Mouse (Mus musculus) heart, embryonic 14.5 days (tissue): Measurements from ENCODE around the gene Gm10447. TPM values are rescaled to one million over a fixed set of nuclear protein-coding genes. Genes with fewer than 3 reads are reported as not detected.

Experiments
- ATAC-seq: fragments of 200-750 bp; cut with Nextera tagmentation; 2 replicates; pipeline ENCODE4 v1.8.0; 2017; ENCODE audit warnings: low read depth, moderate TSS enrichment; ENCODE audit not compliant: insufficient number of reproducible peaks, insufficient read depth, low FRiP score
- H3K27ac ChIP-seq, 2 experiments: fragments of 200-500 bp in 1 of 2; fragments of 300-500 bp in 1 of 2; sonication (generic) in 1 of 2; replicated peaks in 1 of 2; 2 replicates each; pipeline ENCODE4 v1.5.1; 2012 to 2014; ENCODE audit warnings: low read depth in 2 of 2, low read length in 2 of 2, control low read depth in 1 of 2, mild to moderate bottlenecking in 1 of 2, mixed read lengths in 1 of 2; ENCODE audit not compliant: control insufficient read depth in 1 of 2, insufficient read depth in 1 of 2
- H3K27me3 ChIP-seq: fragments of 300-500 bp; sonication (generic); 2 replicates; pipeline ENCODE4 v1.6.1; 2014; ENCODE audit warnings: mild to moderate bottlenecking, low read length, control low read depth; ENCODE audit not compliant: control insufficient read depth, insufficient read depth
- H3K36me3 ChIP-seq: fragments of 300-500 bp; sonication (generic); 2 replicates; pipeline ENCODE4 v1.6.1; 2014; ENCODE audit warnings: mild to moderate bottlenecking, control low read depth, low read length, mixed read lengths; ENCODE audit not compliant: control insufficient read depth, insufficient read depth
- H3K4me1 ChIP-seq, 2 experiments: fragments of 200-500 bp in 1 of 2; fragments of 300-500 bp in 1 of 2; sonication (generic) in 1 of 2; 2 replicates each; pipeline ENCODE4 v1.6.1; 2012 to 2014; ENCODE audit warnings: low read length in 2 of 2, control low read depth in 1 of 2, mixed read lengths in 1 of 2; ENCODE audit not compliant: control insufficient read depth in 2 of 2, insufficient read depth in 2 of 2
- H3K4me2 ChIP-seq: fragments of 300-500 bp; sonication (generic); 2 replicates; pipeline ENCODE4 v1.6.1; 2014; ENCODE audit warnings: mild to moderate bottlenecking, low read length
- H3K4me3 ChIP-seq, 2 experiments: fragments of 200-500 bp in 1 of 2; fragments of 300-500 bp in 1 of 2; sonication (generic) in 1 of 2; 2 replicates each; pipeline ENCODE4 v1.5.1; 2012 to 2014; ENCODE audit warnings: low read length in 2 of 2, mild to moderate bottlenecking in 2 of 2, control low read depth in 1 of 2, low read depth in 1 of 2, moderate library complexity in 1 of 2; ENCODE audit not compliant: control insufficient read depth in 1 of 2, insufficient read depth in 1 of 2
- H3K9ac ChIP-seq: fragments of 300-500 bp; sonication (generic); 2 replicates; pipeline ENCODE4 v1.6.1; 2014; ENCODE audit warnings: mild to moderate bottlenecking, low read length
- H3K9me3 ChIP-seq: fragments of 300-500 bp; sonication (generic); 2 replicates; pipeline ENCODE4 v1.6.1; 2016; ENCODE audit warnings: low read length, control low read depth; ENCODE audit not compliant: control insufficient read depth
- WGBS: fragments of 180-500 bp; shearing (Covaris S2); extraction: QIAGEN DNeasy Blood & Tissue Kit; methylation state at CpG from one replicate; pipeline ENCODE4 v1.1.7; 2014; 5-methylcytosine and 5-hydroxymethylcytosine counted together
- polyA plus RNA-seq: library from polyadenylated mRNA; unstranded; fragments of >200 nt; fragmentation: Nextera tagmentation; extraction: Ambion mirVana; gene quantifications from 2 replicates; pipeline ENCODE4 v1.2.1, GENCODE M21; 2014

Gm10447 gene
- polyA plus RNA-seq, 1 experiment from 2014 or later = 0.16 TPM

DNA sequence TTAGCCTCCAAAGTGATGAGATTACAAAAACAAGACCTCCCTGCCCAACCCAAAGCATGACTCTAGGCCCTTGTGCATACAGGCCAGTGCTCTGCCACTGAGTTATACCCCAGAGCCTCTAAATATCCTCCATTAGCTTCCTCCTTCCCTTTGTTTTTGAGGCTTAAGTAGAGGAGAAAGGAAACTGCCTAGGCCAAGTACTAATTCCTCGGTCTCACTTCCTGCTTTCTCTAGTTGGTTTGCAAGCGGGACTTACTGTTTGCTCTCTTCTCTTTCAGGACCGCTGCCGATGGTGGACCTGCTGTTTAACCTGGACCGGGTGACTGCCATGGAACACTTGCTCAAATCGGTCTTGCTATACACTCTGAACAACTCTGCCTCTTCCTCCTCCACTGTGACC lies 20.6 kb downstream of the Gm10447 start:
- 80% methylated on average over 6 of the region's 6 CpGs for WGBS

DNA sequence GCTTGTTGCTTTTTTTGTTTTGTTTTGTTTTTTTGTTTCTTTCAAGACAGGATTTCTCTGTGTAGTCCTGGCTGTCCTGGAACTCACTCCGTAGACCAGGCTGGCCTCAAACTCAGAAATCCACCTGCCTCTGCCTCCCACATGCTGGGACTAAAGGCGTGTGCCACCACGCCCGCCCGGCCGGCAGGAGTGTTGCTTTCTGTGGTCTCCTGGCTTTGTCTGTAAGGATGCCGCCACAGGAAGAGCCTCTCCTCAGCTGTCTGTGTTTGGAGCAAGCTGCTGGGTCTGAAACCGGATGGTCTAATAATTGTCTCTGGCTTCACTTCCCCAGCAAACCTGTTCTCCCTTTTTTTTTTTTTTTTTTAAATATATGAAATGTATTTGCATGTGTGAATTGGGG lies 21.4 kb downstream of the Gm10447 start:
- H3K9me3 ChIP-seq = no peaks in the 10 kb centered on the region
- WGBS = 71% methylated on average over 8 of the region's 8 CpGs
- H3K4me1 ChIP-seq = peaks cover 2 to 5% of the 10 kb centered on the region in 2 experiments; a peak in 3 of 4 replicates
- no peak overlapping the region for H3K9ac ChIP-seq
- no peaks in the 10 kb centered on the region for H3K27me3 ChIP-seq
- H3K36me3 ChIP-seq = no peaks in the 10 kb centered on the region
- H3K4me3 ChIP-seq = no peak overlapping the region
- no peak overlapping the region for H3K4me2 ChIP-seq
- no peak for ATAC-seq
- no peak overlapping the region for H3K27ac ChIP-seq

More for the DNA sequence above, 20.6 kb downstream of the Gm10447 start:
- Histone ChIP-seq H3K9ac (no peak overlapping the region), H3K4me2 (no peak overlapping the region), H3K4me1 (peaks cover 2 to 4% of the 10 kb centered on the region in 2 experiments; a peak in 3 of 4 replicates), H3K9me3 (no peaks in the 10 kb centered on the region), H3K4me3 (no peak overlapping the region), H3K27ac (no peak overlapping the region), H3K36me3 (no peaks in the 10 kb centered on the region), H3K27me3 (no peaks in the 10 kb centered on the region)
- no peak for ATAC-seq

DNA sequence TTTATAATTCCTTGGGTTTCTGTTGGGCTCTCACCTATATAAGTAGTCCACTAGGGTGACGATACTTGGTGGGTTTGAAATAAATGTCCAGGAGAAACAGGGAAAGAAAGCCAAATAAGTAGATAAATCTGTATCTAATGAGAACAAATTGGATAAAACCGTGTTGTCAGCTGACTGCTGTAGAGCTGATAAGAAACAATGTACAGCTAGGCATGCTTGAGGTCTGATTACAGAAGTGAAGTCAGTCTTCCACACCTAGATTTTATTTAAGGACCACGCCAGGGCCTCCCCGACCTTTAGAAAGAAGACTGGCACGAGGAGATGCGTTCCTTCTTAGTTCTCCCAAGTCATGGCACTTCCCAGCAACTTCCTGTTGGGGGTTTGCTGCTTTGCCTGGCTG lies 23.9 kb downstream of the Gm10447 start:
- peaks cover 2 to 14% of the 10 kb centered on the region in 2 experiments for H3K4me1 ChIP-seq
- no peaks in the 10 kb centered on the region for H3K27me3 ChIP-seq
- H3K9me3 ChIP-seq = no peaks in the 10 kb centered on the region
- no peak for ATAC-seq
- WGBS = 27% methylated on average over 6 of the region's 6 CpGs
- H3K4me3 ChIP-seq = no peak overlapping the region
- no peak overlapping the region for H3K9ac ChIP-seq
- H3K27ac ChIP-seq = no peak overlapping the region
- H3K4me2 ChIP-seq = no peak overlapping the region
- H3K36me3 ChIP-seq = peaks cover 10% of the 10 kb centered on the region

DNA sequence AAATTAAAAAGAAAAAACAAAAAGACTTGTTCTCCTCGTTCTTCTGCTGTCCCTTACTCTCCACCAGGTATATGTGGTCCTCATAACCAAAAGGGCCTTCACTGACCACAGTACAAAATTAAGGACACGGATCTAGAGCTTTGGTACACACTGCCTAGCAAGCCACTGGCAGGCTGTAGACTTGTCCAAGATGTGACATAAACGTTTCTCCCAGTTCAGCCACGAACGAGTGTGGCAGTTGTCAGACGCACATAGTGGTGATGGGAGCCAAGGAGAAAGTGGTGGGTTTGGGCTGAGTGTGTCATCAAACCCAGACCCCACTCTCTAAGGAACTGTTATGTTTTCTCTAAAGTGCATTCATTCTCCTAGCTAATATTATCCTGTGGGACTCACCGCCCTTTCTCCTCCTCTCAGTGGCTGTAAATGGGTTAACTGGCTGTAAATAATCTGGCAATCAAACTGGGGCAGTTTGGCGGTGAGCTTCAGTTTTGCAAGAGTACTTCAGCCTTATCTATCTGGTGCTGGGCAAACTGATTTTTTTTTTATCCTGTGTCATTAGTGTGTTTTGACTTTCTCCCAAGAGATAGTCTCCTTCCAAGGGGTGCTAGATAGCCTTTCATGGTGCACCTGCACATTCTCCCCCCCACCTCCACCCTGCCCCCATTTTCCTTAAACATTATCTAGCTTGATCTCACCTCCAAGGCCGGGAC lies 25.4 kb downstream of the Gm10447 start:
- Histone ChIP-seq H3K9me3 (no peaks in the 10 kb centered on the region), H3K9ac (peak overlapping the region; percentile 58), H3K27me3 (no peaks in the 10 kb centered on the region), H3K36me3 (peaks cover 15% of the 10 kb centered on the region), H3K4me1 (peaks cover 5 to 17% of the 10 kb centered on the region in 2 experiments), H3K4me2 (peak overlapping the region; percentile 69), H3K27ac (peak overlapping the region; percentile 67 to 90), H3K4me3 (peak overlapping the region; percentile 74 to 83)
- 0 out of 2 replicates have a peak, but pooled peaks have one; percentile 2 for ATAC-seq
- WGBS = 14% methylated on average over 9 of the region's 9 CpGs

DNA sequence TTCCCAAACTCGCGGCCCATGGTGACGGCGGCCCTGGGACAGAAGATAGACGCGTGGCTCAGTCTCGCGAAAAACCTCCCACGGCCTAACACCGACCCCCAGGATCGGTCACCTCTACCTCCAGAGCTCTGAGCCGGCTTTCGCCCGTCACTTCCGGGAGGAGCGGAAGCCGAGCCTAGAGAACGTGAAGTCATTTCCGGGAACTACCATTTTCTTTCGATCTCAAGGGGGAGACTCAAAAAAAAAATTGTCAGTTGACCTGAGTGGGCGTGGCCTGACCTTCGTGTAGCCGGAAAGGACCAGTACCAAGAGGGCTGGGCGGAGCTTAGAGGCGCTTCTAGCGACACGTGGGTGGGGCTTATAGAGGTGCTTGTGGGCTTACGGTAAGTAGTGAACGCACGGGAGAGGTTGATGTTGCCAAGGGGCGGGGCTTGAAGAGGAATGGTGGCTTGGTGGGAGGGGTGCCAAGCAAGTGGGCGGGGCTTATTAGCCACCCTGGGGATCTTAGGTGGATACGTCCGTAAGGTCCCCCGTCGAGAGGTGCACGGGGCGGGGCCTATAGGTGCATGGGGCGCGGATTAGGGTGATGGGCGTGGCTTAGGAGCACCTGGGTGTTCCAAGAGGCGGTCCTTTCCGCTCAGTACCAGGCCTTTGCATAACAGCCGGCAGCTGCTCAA lies 26.1 kb downstream of the Gm10447 start, which contains the start of the genes Uqcrq and Gdf9:
TSS of gene Uqcrq (minus strand) at position 162 of the 677 bp plus-strand sequence.
TSS of gene Gdf9 (plus strand) at position 354 of the 677 bp plus-strand sequence.
- H3K27me3 ChIP-seq = no peaks in the 10 kb centered on the region
- peaks cover 5 to 23% of the 10 kb centered on the region in 2 experiments for H3K4me1 ChIP-seq
- under 1% methylated on average over 44 of the region's 44 CpGs for WGBS
- peaks cover 15% of the 10 kb centered on the region for H3K36me3 ChIP-seq
- H3K4me2 ChIP-seq = peak within 1 kb of the TSS; percentile 87
- peak within 1 kb of the TSS; percentile 89 to 90 for H3K27ac ChIP-seq
- no peaks in the 10 kb centered on the region for H3K9me3 ChIP-seq
- peak within 1 kb of the TSS; percentile 74 to 83 for H3K4me3 ChIP-seq
- ATAC-seq = peak; percentile 96
- peak within 1 kb of the TSS; percentile 87 for H3K9ac ChIP-seq

DNA sequence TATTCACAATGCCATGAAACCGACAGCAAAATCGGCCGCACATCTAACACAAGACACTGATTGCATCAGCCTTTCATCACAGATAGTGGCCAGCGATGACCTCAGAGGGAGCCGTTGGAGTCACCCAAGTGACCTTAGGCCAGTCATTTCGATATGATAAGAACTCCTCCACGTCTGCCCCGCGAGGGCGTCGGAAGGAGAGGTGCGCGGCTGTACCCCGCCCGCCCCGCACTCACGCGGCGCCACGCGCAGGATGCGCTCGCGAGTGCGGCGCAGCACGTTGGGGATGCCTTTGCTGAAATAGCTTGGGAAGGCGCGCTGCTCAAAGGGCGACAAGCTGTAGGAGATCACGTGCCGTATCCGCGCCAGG lies 26.6 kb downstream of the Gm10447 start:
- 0% methylated on average over 34 of the region's 34 CpGs for WGBS
- peak overlapping the region; percentile 87 for H3K4me2 ChIP-seq
- no peaks in the 10 kb centered on the region for H3K9me3 ChIP-seq
- peaks cover 5 to 28% of the 10 kb centered on the region in 2 experiments for H3K4me1 ChIP-seq
- H3K36me3 ChIP-seq = peaks cover 15% of the 10 kb centered on the region
- peak overlapping the region; percentile 74 to 83 for H3K4me3 ChIP-seq
- peak; percentile 23 for ATAC-seq
- H3K27ac ChIP-seq = peak overlapping the region; percentile 89 to 90
- H3K27me3 ChIP-seq = no peaks in the 10 kb centered on the region
- peak overlapping the region; percentile 87 for H3K9ac ChIP-seq

DNA sequence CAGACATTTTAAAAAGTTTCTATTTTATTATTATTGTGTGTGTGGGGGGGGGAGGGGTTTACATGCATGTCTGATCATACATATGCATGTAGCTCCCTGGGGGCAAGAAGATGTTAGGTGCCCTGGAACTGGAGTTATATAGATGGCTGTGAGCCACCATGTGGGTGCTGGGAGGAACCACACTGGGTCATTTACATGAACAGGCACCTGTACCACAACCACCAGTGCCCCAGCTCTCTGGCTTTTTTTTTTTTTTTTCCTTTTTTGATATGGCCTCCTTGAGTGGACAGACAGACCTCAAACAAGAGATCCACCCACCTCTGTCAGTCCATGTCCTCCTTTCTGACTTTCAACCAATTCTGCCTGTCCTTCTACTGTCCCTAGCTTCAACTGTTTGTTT lies 27.7 kb downstream of the Gm10447 start:
- H3K4me3 ChIP-seq = peak overlapping the region in 1 of 2 experiments; percentile 74; a peak in 1 of 4 replicates
- no peaks in the 10 kb centered on the region for H3K27me3 ChIP-seq
- H3K27ac ChIP-seq = no peak overlapping the region
- H3K9ac ChIP-seq = peak overlapping the region; percentile 87; the same call in 1 of the 2 replicates
- no peaks in the 10 kb centered on the region for H3K9me3 ChIP-seq
- peaks cover 7 to 31% of the 10 kb centered on the region in 2 experiments for H3K4me1 ChIP-seq
- ATAC-seq = no peak
- peak overlapping the region; percentile 87 for H3K4me2 ChIP-seq
- peaks cover 15% of the 10 kb centered on the region for H3K36me3 ChIP-seq
